Mouse (Mus musculus) c-Kit-positive CD71-positive TER-119-negative erythroid progenitor cells, embryonic 14.5 days (primary cell): ENCODE measurements around the gene Zscan2.

Experiments used
- DNase-seq: peaks from one replicate; pipeline ENCODE4 v3.0.0-alpha.2; 2013; ENCODE audit warnings: low read depth

The Zscan2 gene

DNA sequence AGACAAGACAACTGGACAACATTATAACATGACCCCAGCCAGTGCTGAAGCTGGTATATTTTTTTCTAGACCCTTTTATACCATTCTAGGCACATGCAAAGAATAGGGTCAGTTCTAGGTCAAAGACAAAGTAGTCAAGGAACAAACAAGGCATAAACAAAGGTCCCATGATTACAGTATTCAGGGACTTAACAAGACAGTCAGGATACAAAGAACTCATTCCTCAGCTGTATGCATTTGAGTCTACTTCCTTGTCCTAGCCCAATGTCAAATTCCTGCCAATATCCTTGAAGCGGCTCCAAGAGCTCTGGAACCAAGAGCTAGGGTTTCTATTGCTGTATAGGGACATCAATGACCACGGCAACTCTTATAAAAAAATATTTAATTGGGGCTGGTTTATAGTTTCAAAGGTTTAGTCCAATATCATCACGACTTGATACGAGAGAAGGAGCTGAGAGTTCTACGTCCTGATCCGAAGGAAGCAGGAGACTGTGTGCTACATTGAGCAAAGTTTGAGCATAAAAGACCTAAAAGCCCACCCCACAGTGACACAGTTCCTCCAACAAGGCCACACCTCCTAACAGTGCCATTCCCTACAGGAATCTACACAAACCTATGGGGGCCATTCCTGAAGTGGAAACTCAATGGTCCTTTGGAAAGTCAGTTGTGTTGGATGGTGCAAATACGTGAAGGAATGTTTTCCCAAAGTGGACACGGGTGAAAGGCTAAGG is 16.6 kb upstream of the Zscan2 start:
- DNase-seq, result no peak

DNA sequence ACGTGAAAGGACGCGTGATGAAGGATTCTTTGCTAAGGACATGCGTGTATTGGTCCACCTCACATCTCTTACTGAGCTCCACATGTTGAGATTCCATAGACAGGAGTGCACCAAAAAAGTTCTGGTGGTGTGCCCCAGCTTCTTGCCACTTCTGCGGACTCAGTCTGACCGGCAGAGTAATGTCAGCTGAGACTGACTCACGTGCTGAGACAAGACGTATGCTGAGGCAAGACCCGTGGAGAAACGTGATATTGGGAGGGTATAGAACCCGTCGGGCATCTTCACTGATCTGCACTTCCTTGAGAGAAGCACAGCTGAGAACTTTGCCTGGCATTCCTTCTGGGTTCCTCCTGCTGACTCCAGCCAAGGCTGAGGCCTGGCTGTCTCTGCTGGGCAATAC is 16.0 kb upstream of the Zscan2 start:
- no peak for DNase-seq

DNA sequence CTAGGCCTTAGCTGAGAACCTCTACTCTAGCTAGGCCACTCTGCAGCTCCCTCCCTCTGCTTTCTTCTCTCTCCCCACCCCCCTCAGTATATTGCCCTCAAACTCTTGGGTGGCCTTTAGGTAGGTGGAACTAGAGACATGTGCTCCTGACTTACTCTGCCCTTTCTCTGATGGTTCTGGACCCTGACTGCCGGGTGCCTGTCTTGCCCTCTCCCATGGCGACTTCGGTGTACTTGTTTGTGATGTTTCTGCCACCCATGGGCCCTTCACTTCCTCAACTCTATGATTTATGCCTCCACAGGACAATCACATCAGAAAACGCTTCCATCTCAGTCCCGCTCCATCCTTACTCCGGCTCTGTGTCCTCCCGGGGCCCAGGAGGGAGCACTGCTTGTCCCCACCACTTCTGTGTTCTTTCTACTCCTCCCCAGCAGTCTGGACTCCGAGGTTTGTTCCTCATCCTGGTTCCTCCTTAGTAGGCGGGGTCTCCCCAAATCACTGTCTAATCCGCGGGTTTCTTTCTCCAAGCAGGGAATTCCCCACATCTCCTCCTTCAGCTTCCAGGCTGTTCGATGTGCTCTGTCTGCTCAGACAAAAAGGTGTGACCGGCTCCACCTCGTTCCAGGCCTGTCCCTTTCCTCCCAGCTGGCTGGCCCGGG is 15.0 kb upstream of the Zscan2 start:
- no peak for DNase-seq

DNA sequence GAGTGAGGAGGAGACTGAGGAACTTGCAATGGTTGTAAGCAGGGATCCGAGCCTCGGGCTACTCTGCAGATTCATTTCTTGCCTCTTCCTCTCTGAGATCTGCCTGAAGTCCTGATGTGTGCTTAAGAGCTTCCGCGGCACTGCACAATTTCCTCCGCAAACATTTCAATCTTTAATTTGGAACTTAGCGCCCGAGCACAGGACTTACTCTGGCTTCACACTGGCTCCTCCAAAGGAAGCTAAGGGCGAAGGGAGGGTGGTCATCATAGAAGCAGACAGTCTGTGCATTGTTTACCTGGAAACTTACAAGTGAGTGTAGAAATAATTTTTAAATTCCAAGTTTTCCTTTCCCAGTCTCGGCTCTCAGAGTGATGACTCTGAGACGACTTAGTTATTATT is 14.4 kb upstream of the Zscan2 start:
- no peak for DNase-seq

DNA sequence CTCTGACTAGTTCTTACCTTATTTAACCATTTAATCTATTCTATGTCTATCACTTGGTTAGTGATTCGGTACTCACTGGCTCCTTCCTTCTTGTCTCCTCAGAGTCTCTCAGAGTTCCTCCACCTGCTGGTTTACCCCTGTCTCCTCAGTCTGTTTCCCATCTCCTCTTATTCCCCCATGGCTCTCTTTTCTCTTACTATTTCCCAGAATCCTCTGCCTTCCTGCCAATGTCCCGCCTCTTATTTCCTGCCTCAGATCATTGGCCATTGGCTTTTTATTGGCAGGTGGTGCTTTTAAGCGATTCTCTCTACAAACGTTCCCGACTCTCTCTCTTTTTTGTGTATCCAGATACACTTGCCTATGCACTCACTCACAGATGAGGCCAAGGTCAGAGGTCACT is 14.0 kb upstream of the Zscan2 start:
- DNase-seq, result no peak

DNA sequence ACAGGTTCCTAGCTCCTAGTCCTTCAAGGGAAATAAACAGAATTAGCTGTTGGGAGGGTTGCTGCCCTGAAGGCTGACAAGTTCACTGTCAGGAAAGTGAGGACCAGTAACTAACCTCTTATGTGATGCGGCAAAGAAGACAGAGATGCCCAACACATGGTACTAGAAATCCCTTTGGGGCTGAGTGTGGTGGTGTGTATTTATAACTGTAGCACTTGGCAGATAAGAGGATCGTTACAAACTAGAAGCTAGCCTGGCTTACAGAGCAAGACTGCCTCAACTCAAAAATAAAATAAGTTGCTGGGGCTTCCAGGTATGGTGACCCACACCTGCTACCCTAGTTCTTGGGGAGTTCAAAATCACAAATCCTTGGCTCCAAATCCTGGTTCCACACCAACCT is 11.5 kb upstream of the Zscan2 start:
- DNase-seq, result no peak

DNA sequence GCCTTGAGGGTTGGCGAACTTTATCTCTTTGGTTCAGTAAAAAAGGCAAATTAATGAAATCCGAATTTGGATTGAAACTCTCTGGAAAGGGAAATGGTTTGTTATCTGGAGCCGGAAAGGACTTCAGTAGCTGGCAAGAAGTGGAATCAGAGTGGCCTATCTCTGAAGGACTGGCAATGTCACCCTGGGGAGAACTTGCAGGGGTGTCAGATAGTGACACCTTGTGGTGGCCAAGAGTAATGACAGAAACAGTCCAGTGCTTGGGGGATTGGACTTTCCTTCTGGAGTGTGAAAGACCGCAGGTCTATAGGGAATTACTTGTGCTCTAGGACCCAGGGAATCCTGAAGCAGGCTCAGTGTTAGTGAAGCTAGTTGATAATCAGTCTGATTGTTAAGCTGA is 11.0 kb upstream of the Zscan2 start:
- peak; percentile 50 for DNase-seq

DNA sequence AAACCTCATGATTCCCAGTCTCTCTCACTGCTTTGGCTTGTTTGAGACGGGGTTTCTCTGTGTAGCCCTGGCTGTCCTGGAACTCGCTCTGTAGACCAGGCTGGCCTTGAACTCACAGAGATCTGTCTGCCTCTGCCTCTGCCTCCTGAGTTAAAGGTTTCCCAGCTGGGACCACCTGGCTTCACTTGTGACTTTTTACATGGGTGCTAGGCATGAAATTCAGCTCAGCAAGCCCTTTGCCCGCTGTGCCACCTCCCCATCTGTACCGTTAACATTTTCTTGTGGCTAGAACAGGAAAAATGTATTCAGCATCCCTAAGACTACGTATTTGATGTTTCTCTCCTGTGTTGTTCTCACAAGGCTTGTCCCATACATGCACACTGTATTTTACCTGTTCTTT is 10.2 kb upstream of the Zscan2 start:
- DNase-seq, result no peak

DNA sequence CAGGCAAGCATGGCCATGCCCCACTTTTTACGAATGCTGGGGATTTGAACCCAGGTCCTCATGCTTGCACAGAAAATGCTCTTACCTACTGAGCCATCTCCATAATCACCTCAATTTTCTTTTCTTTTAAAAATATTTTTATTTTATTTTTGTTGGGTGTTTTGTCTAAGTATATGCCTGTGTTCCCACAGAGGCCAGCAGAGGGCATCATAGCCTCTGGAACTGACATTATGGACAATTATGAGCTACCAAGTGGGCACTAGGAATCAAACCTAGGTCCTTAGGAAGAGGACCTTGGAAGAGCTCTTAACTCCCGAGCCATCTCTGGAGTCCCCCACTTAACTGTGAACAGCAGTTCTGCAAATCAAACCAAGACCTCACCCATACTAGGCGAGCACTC is 7.5 kb upstream of the Zscan2 start:
- DNase-seq, result no peak

DNA sequence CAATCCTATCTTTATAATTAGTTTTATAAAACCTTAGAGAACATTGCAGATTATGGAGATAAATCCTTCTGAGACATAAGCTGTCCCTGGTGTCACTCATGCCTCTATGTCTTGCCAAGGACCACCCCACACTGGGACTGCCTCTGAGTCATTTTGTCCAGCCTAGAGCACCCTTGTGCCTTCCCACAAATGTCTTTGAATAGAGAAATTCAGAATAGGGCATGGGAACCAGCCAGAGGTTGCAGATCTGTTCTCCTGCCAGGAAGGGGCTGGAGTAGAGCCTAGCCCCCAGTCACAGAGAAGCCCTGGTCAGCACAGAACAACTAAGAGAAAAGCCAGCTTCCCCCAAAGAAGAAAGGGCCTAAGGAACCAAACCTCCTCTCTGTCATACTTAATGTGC is 5.4 kb upstream of the Zscan2 start:
- DNase-seq, result no peak

DNA sequence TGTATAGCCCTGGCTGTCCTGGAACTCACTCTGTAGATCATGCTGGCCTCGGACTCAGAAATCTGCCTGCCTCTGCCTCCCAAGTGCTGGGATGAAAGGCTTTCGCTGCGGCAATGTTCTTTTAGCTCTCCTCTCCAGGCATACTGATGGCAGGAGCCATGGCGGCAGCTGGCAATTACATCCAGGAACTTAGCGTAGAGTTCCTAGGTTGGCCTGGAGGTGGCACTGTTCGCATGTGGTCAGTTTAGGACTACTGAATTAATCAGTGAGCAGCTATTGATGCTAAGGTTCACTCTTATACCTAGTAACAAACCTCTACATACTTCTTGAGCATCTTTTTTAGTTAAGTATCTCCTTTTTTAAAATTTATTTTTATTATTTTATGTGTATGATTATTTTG is 3.5 kb upstream of the Zscan2 start:
- DNase-seq, result peak; percentile 60

DNA sequence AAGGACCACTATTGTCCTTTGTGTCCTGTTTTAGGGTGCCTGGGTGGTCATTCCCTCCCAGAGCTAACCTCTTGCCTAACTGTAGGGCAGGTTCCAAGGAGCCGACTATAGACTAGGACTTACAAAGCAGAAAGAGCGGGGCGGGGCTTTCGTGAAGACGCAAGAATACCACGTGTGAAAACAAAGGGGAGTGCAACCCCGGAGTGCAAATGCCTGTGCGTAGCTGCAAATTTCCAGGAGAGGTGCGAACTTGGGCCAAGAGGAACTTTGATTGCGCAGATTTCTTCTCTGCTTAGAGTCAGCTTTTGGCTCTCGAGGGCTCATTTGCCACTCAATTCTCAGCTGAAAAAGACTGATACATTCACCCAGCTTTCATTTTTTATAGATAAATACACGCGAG is 493 bp upstream of the Zscan2 start:
- peak; percentile 74 for DNase-seq

DNA sequence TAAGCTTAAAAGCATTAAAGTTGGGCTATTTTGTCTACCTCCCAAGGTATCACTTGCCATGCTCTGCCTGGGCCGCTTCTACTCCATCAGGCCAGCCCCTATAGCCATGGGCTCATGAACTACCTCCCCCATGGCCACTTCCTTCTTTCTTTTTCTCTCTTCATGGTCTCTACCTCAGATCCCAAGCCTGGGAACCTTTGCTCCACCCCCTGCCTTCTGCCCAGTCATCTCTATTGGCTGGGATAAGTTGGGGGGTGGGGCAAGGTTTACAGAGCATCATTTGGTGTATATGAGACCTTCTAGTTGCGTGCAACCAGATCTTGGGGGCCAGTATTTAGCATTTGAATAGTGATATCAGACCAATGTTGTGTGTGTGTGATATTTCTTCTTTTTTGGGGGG is 1.8 kb downstream of the Zscan2 start:
- no peak for DNase-seq

DNA sequence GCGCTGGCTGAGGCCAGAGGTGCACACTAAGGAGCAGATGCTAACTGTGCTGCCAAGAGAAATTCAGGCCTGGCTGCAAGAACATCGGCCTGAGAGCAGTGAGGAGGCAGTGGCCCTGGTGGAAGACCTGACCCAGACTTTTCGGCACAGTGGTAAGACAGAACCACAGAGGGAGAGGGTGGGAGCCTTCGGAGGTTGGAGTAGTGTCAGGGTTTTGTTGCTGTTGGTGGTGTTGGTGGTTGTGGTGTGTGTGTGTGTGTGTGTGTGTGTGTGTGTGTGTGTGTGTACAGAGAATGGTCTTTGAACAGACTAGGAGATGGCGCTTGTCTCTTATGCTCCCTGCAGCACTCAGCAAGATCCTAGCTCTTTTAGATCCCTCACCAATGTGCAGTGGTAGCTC is 2.8 kb downstream of the Zscan2 start:
- DNase-seq, result no peak

DNA sequence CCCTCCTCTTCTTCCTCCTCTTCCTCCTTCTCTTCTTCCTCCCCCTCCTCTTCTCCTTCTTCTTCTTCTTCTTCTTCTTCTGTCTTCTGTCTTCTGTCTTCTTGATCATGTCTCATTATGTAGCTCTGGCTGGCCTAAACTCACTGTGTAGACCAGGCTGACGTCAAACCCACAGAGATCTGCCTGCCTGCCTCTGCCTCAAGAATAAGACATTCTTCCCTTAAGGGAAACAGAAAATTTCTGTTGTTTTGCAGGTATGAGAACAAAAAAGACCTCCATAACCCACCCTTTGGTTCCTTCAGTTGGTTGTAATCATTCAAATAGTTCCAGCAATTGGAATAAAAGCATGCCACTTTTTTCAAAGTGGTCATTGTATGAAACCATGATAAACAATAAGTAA is 3.4 kb downstream of the Zscan2 start:
- DNase-seq, result no peak

DNA sequence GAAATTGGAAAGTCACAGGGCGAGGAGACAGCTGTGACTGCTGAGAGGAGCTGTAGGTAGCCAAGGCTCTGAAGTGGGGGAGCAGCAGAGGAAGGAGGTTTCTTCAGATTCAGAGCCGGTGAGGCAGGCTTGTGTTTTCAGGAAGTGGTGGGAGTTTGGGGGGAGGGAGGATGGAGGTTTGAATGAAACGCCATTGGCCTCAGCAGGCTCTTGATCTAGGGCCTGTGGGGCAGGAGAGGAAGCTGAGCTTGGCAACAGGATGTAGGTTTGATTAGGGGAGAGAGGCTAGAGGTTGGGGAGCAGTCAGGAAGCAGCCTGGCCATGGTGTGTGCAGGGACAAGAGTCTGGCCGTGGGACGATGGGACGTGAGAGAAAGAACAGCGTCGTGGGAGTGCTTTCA is 4.1 kb downstream of the Zscan2 start:
- DNase-seq, result no peak

DNA sequence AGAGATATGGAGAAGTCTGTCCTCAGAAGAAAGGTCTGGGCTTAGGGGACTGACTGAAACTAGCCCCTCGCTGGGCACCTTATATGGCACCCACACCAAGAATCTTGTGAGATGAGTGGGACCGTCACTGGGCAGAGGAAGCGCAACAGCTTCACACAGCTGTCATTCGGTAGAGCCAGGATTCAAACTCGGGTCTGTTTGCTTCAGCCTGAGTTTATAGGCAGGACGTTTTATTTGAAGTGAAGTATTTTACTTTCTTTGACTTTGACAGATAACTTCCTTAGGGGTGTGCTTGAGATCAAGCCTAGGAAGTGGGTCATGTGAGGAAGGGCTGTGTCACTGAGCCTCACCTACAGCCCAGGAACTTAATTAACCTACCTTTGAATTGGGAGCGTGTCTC is 4.8 kb downstream of the Zscan2 start:
- DNase-seq, result no peak

DNA sequence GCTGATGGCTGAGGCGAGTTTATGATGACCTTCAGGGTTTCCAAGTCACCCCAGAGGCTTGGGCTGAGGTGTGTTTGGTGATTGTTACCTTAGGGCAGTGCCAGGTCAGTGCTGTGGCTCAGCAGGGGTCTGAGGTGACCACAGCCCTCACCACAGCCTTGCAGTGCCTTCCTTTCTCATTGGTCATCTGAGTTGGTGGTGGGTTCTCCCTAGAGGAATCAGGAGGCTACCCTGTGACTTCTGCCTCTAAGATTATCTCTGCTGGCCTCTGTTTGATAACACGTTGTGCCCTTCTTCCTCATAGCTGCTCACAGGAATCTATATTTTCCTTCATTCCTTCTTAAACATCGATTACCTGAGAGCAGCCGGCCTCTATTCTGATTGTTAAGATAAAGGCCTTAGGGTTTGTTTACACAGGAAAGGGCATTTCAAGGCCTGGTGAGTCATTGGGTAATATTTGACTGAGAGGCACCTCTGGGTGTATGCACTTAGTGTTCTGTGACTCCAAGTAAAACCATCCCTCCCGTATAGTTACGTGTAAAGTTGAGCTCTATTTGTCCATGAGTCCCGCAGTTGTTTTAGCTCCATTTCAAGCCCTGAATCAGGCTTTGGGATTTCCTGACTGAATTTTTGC is 5.9 kb downstream of the Zscan2 start:
- DNase-seq, result no peak

DNA sequence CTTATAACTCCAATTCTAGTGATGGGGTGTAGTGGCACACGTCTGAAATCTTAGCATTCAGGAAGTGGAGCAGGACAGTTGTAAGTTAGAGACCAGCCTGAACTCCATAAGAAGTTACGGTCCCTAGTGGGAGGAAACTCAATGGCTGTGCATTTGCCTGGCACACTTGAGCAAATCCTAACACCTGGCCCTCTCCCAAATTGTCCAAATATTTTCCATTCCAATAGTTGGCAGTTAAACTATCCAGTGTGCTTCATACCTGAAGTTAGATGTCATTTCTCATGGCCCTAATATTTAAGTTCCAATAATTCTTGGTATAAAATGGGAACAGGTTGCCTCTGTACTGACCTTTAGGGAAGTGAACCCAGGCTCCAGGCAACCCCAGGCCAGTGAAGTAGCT is 8.0 kb downstream of the Zscan2 start:
- no peak for DNase-seq

DNA sequence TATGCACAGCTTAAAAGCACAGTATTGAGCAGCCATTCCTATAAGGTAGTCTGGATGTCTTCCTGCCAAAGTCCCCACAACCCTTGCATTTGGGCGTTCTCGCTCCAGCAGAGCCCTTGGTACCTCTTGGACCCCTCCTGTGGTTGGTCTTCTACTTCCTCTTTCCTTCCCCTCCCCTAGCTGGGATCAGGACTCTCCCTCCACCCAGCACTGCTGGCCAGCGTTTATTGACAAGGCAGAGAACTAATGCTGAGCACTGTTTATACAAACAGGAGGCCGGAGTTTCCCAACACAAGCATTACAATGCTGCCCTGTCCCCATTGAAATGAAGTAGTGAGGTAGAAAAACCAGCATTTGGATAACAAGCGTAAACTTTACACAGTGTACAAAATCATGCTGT is 12.3 kb downstream of the Zscan2 start:
- DNase-seq, result no peak

DNA sequence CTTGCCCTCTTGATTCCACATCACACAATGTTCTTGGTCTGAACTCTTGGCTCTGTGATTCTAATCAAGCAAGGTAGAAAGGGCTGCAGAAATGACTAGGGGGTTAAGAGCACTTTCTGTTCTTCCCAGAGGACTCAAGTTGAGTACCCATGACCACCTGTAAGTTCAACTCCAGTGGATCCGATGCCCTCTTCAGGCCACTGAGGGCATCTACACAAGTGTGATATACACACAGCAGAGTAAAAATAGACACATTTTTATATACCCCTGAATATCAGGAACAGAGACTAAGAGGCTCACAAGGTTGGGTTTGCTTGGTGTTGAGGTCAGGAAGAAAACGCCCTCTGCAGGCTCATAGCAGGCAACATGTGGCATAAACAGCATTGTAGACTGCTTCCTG is 12.9 kb downstream of the Zscan2 start:
- no peak for DNase-seq

DNA sequence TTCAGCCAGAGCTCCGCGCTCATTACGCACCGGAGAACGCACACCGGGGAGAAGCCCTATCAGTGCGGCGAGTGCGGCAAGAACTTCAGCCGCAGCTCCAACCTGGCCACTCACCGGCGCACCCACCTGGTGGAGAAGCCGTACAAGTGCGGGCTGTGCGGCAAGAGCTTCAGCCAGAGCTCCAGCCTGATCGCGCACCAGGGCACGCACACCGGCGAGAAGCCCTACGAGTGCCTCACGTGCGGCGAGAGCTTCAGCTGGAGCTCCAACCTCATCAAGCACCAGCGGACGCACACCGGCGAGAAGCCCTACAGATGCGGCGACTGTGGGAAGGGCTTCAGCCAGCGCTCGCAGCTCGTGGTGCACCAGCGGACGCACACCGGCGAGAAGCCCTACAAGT is 15.0 kb downstream of the Zscan2 start:
- DNase-seq, result no peak

DNA sequence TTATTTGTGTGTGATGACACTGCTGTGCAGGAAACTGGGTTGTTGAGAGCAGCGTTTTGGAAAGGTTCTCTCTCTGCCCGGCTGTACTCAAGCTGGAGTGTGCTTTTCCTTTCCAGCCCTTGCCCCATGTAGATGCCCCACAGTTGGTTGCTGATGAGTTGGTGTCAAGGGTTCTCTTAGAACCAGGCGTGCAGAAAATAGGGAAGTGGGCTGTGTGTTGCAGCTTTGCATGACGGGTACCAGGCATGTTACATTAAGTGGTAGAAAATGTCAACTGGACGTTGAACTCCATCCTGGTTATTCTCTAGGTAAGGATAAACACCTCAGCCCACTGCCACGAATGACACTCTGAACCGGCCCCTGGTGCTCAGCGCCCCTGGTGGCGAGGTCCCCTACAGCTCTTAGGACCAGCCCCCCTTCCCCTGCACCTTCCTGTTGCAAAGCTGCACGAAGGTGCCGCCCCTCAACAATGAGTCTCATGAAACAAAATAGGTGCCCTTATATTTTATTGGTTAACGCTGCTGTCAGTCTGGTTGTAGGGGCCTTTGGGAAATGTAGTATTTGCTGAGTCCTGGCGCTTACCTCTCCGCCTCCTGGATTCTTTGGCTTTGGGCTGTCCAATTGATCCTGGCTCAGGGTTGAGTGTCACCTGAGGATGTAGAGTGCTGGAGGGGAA is 22.2 kb downstream of the Zscan2 start:
- peak; percentile 73 for DNase-seq
